Mouse (Mus musculus): Measurements from ENCODE around the gene C1qtnf12.
A peak's percentile ranks its signal among the peaks of the same experiment; 100 is the strongest.

The C1qtnf12 gene

GRCm38 (mm10) chr4:155962167-155962971 lies at the start of gene C1qtnf12:
TSS of gene C1qtnf12 (plus strand) at chr4:155962318.
- DNase-seq = peak; percentile 29 to 36

DNA sequence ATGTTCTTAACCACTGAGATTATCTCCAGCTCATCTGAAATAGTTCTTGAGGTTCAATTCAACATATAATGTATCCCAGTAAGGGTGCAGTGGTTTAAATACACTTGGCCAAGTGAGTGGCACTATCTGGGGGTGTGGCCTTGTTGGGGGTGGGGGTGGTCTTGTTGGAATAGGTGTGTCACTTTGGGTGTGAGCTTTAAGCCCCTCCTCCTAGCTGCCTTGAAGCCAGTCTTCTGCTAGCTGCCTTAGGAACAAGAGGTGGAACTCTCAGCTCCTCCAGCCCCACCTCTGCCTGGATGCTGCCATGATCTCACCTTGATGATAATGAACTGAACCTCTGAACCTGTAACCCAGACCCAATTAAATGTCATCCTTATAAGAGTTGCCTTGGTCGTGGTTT lies 30.1 kb upstream of the C1qtnf12 start:
- no peak for DNase-seq

DNA sequence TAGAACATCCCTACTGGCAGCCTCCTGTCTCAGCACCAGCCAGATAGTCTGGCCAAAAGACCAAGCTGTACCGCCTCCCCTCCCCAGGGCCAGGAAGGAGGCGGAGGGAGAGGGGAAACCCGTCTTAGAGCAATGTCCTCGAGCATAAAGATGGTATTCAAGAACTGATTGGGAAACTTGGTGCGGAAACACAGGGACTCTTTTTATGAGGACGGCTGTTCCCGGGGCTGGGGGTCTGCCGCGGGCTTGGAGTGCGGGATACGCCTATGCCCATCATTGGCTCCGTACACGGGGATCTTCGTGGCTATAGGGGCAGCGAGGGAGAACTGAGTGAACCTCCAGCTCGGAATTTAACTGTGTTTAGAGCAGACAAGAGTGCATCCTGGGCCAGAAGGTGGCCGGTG lies 19.1 kb upstream of the C1qtnf12 start:
- peak in 1 of 2 experiments; percentile 29 for DNase-seq

GRCm38 (mm10) chr4:155943534-155944249 lies 18.4 kb upstream of the C1qtnf12 start, which contains the start of gene Ube2j2:
TSS of gene Ube2j2 (plus strand) at chr4:155943831.
- DNase-seq = peak; percentile 96 to 99

DNA sequence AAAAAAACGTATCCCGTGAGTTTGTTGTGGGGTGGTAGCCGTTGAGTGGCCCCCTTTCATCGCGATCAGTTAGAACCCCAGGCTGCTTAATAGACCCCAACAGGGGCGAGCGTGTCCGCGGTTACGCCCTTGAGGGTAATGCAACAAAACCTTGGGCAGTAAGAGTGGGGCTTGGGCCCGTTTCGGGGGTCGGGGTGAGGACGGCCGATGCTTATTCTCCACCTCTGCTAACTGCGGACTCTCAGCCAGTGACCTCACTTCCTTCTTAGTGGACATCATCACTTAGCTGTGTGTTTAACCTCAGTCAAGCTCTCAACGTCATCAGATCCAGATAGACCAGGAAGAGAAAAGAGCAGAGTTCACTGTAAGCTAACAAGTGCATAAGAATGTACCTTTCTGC lies 17.8 kb upstream of the C1qtnf12 start:
- DNase-seq = no peak

DNA sequence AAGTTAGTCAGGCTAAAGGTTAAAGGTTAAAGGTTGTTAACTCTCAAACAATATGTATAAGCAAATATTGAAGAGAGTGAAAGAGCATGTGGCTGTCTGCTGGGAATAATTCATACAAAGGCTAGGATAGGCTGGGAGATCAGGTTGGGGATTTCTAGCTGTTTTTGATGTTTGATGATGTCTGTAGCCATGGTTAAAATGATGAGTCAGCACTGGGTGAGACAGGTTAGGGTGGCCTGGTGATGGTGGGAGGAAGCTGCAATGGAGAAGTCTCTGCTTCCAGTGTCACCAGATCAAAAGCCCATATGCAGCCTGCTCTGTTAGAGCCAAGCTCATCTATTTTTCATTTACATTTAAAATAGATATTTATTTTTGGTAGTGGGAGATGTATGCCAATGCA lies 15.0 kb upstream of the C1qtnf12 start:
- DNase-seq = no peak

GRCm38 (mm10) chr4:155955491-155955890 lies 6.6 kb upstream of the C1qtnf12 start:
- peak; percentile 46 to 47 for DNase-seq

DNA sequence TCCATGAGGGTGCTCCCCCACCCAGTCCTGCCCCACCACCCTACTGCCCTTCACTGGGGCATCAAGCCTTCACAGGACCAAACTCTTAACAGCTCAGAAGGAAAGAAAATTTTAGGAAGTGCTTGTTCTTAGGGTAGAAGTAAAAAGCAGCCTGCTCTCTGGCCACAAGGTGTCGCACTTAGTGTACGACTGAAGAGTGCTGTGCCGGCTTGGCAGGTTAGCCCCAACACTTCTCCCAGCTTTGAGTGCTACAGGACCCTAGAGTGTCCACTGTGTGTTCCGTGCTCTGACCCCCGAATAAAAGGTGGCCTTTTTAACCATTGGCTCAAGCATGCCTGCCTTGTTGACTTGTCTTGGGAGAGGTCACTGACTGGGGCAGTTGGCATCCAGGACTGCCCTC lies 2.8 kb upstream of the C1qtnf12 start:
- DNase-seq = peak; percentile 74 to 78

DNA sequence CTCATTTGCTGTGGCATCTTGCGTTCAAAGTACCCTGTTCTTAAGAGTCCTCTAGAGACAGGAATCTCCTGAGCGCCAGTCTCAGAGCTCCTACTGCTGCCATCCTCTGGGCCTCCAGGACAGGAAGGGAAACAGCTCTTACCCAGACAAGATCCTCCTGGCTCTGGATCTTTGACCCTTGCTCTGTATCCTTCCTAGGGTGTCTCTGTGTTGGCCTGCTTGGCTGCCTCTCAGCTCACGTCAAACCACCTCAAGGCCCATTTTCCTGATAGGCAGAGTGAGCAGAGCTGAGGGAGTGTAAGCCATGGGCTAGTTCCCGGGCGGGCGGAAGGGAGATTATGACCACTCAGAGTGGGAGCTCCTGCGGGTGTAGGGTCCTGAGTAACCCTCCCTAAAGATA lies 988 bp downstream of the C1qtnf12 start:
- DNase-seq = no peak

GRCm38 (mm10) chr4:155964396-155964795 lies 2.3 kb downstream of the C1qtnf12 start:
- DNase-seq = no peak

GRCm38 (mm10) chr4:155969043-155969653 lies 7.0 kb downstream of the C1qtnf12 start:
- no peak for DNase-seq

DNA sequence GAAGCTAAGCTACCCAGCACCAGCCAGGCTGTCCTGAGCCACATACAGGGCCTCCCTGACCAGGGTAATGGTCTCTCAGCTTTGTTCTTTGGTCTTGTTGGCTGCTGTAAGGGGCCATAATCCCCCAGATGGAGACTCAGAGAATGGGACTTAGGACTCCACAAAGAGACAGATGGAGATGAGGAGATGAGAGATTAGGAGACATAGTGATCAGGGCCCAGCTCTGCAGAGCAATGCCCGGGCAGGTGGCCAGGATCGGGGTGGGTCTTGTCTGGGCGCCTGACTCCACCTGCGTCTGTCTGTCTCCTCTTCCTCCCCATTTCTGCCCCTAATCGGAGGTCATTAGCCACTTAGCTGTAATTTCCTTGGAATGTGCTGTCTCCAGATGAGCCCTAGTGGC lies 8.2 kb downstream of the C1qtnf12 start:
- DNase-seq = no peak

- DNase-seq = no peak
Observed at GRCm38 (mm10) chr4:155972651-155973050, 10.5 kb downstream of the C1qtnf12 start.

GRCm38 (mm10) chr4:155973239-155973638 lies 11.1 kb downstream of the C1qtnf12 start:
- DNase-seq = no peak

DNA sequence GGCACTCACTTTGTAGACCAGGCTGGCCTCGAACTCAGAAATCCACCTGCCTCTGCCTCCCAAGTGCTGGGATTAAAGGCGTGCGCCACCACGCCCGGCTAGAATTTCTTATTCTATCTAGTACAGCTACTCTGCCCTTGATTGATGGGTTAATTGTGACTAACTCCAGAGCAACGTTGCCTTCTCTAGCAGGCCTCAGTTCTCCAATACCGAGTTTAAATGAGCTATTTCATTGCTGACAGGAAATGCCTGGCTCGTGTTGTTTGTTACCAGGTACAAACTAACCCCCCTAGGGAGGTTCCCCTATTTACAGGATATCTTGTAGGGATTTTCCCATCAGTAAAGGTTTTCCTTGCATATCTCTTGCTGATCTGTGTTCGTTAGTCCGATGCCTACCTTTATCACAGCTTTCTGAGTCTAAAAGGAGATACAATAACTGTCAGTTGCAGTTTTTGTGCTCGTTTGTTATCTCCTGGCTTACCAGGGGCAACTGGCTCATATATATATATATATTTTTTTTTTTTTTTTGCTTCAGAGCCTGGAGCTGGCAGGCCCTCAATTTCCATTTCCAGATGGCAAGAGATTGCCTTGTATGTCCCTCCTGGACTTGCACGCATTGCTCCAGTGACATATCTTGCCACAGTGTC lies 19.4 kb downstream of the C1qtnf12 start:
- DNase-seq = no peak

DNA sequence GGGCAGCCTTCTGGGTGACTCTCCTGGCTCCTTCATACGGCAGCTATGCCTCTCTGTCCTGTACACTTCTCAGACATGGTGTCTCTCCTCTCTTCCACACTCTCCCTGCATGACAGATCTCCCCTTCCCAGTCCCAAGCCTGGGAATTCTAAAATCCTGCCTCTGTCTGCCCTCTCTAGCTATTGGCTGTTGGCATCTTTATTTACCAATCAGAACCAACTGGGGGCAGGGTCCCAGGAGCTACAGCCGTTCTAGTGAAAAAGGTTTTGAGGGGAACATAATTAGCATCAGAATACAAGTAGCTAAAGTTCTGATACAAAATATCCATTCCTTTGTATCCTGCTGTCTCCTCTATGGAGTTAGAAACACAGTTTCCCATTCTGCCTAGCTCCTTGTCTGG lies 21.7 kb downstream of the C1qtnf12 start:
- DNase-seq = no peak

GRCm38 (mm10) chr4:155991211-155991907 lies 29.2 kb downstream of the C1qtnf12 start:
- no peak for DNase-seq

DNA sequence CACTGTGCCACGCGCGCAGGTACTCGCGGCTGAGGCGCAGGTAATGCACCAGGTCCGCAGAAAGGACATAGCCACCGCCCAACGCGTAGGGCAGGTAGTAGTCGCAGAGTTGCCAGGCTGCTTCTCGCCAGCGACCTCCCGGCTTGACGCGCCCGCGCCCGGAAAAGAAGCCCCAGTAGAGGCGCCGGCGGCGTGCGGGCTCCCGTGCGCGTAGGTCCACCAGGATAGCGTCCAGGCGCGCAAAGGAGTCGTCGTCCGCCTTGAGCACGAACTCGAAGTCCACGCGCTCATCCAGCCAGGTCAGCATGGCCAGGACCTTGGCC lies 29.8 kb downstream of the C1qtnf12 start:
- DNase-seq = no peak

DNA sequence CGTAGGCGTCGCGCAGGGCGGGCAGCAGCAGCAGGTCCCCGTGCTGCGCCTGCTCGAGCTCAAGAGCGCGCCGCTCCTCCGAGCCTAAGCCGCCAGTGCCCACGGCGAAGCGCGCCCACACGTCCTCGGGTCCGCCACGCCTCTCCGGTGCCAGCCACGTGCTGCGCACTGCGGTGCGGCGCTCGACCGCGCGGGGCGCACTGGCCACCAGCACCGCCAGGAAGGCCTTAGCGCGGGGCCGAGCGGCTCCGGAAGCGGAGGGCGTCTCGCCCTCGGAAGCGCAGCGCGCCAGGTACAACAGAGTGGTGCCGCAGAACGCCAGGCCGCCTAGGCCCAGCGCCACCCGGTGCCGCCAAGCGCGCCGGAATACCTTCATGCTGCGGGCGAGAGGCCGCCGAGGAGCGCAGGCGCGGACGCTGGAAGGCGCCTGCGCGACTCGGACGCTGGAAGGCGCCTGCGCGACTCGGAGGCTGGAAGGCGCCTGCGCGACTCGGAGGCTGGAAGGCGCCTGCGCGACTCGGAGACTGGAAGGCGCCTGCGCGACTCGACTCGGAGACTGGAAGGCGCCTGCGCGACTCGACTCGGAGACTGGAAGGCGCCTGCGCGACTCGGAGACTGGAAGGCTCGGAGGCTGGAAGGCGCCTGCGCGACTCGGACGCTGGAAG lies 30.3 kb downstream of the C1qtnf12 start, which contains the start of the genes B3galt6 and Sdf4:
Gene B3galt6 (minus strand): TSS at position 409 of the 665 bp plus-strand sequence.
Gene Sdf4 (plus strand): TSS at position 632 of the 665 bp plus-strand sequence.
- DNase-seq = peak; percentile 84 to 87

- peak; percentile 94 to 99 for DNase-seq
Observed at GRCm38 (mm10) chr4:155992906-155993547, 30.9 kb downstream of the C1qtnf12 start.

- DNase-seq = no peak
Observed at GRCm38 (mm10) chr4:155993606-155994005, 31.5 kb downstream of the C1qtnf12 start.

Data from cerebellum, postnatal 36 days (tissue).